Mouse (Mus musculus) heart, adult 10 weeks (tissue): Measurements from ENCODE around the gene Slc26a9. TPM values are rescaled to one million over a fixed set of nuclear protein-coding genes. Genes with fewer than 3 reads are reported as not detected.

Experiments used
- polyA plus RNA-seq: library from polyadenylated mRNA; stranded (reverse); fragments of 350-450 nt; fragmentation: Illumina TruSeq; extraction: RNeasy Lipid Tissue Mini Kit (QIAGEN cat#74804); gene quantifications from one replicate; pipeline ENCODE4 v1.2.3, GENCODE M21; 2014; ENCODE audit warnings: low read depth, low replicate concordance

Slc26a9 gene
- polyA plus RNA-seq, result not detected

GRCm38 (mm10) chr1:131743868-131744464, at the start of gene Slc26a9:
Gene Slc26a9, plus strand, starts transcription at chr1:131744022.

GRCm38 (mm10) chr1:131797202-131797909, 53.5 kb downstream of the Slc26a9 start, which contains the start of gene Pm20d1:
Gene Pm20d1, plus strand, starts transcription at chr1:131797381.

Other genes starting within 250 kb of the Slc26a9 start
- gene Srgap2, start 216.7 kb upstream of the Slc26a9 start, polyA plus RNA-seq, result 20.0 TPM
- gene Fam72a, start 216.1 kb upstream of the Slc26a9 start, polyA plus RNA-seq, result 0.65 TPM
- gene Avpr1b, start 144.8 kb upstream of the Slc26a9 start, polyA plus RNA-seq, result not detected
- not detected for gene Ctse, start 105.7 kb upstream of the Slc26a9 start, polyA plus RNA-seq
- gene Rab7b, start 55.3 kb upstream of the Slc26a9 start, polyA plus RNA-seq, result 5.7 TPM
- gene Pm20d1, start 53.4 kb downstream of the Slc26a9 start, polyA plus RNA-seq, result 6.0 TPM
- gene Slc41a1, start 83.5 kb downstream of the Slc26a9 start, polyA plus RNA-seq, result 45.6 TPM
- gene Rab29, start 123.2 kb downstream of the Slc26a9 start, polyA plus RNA-seq, result 13.3 TPM
- 23.5 TPM for gene Nucks1, start 166.5 kb downstream of the Slc26a9 start, polyA plus RNA-seq
- 4.4 TPM for gene Slc45a3, start 218.9 kb downstream of the Slc26a9 start, polyA plus RNA-seq